Mouse (Mus musculus): ENCODE results near the gene 2610301B20Rik. TPM values are rescaled to one million over a fixed set of nuclear protein-coding genes. Genes with fewer than 3 reads are reported as not detected.
A peak's percentile ranks its signal among the peaks of the same experiment; 100 is the strongest.

2610301B20Rik gene
- polyA plus RNA-seq, 1 experiment = 13.1 TPM

DNA sequence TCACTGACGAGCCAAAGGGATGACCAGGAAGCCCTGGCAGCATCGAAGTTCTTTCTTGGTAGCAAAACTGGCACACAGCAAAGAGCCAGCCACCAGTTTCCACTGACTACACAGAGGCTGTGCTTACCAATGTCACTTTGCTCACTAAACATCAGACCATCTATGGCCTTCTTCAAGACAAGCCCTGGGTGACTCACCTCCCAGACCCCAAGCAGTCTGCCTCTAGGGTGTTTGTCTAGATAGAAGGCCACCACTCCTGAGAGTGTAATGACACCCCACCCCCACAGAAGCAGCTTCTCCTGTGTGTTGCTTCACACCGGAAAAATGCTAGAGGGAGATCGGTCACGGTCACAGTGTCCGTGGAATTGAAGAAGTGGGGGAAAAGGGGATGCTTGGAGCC lies 45.7 kb downstream of the 2610301B20Rik start:
- no peak for TF ChIP-seq GATA1 (IDR thresholded peaks at IDR 0.05; ENCODE audit: borderline replicate concordance, low read length)
- no peak for TF ChIP-seq FLI1 (IDR thresholded peaks at IDR 0.05; ENCODE audit: low read length)
- H3K4me3 ChIP-seq (replicated peaks) = no peak overlapping the region
- no peaks in the 10 kb centered on the region for H3K27me3 ChIP-seq (replicated peaks)
- H3K36me3 ChIP-seq (replicated peaks; ENCODE audit: low read length) = no peaks in the 10 kb centered on the region
- peaks cover 87% of the 10 kb centered on the region for H3K4me1 ChIP-seq
- H3K9me3 ChIP-seq = no peaks in the 10 kb centered on the region

GRCm38 (mm10) chr4:10920622-10921021 lies 46.3 kb downstream of the 2610301B20Rik start:
- Histone ChIP-seq H3K36me3 (replicated peaks; ENCODE audit: low read length) (no peaks in the 10 kb centered on the region), H3K9me3 (no peaks in the 10 kb centered on the region), H3K27me3 (replicated peaks) (no peaks in the 10 kb centered on the region), H3K4me3 (replicated peaks) (no peak overlapping the region), H3K4me1 (peaks cover 91% of the 10 kb centered on the region)
- TF ChIP-seq GATA1 (IDR thresholded peaks at IDR 0.05; ENCODE audit: borderline replicate concordance, low read length) (no peak), FLI1 (IDR thresholded peaks at IDR 0.05; ENCODE audit: low read length) (no peak)

DNA sequence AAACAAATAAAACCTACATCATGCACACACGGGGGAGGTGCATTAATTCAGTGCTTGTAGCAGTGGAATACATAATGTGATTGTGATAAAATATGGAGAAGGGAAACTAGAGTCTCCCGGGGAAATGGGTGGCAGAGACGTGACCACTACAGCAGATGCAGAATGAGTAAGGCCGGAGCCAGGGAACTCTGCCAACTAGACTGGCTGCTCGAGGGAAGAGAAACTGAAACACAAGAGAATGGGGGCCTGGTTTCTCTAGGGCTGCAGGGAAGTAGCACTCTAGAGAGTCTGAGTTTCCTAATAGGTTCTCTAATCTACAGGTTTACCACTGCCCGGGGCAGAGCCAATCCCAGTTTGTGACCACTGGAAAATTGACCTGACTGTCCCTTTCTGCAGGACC lies 48.9 kb downstream of the 2610301B20Rik start:
- Histone ChIP-seq H3K4me3 (replicated peaks) (no peak overlapping the region), H3K27me3 (replicated peaks) (no peaks in the 10 kb centered on the region), H3K9me3 (0 out of 2 replicates have a peak, but pooled peaks cover 1% of the 10 kb centered on the region), H3K4me1 (peaks cover 94% of the 10 kb centered on the region), H3K36me3 (replicated peaks; ENCODE audit: low read length) (no peaks in the 10 kb centered on the region)
- TF ChIP-seq FLI1 (IDR thresholded peaks at IDR 0.05; ENCODE audit: low read length) = no peak

GRCm38 (mm10) chr4:10924140-10924539 lies 49.8 kb downstream of the 2610301B20Rik start:
- peaks cover 93% of the 10 kb centered on the region for H3K4me1 ChIP-seq
- H3K27me3 ChIP-seq (replicated peaks) = no peaks in the 10 kb centered on the region
- H3K4me3 ChIP-seq (replicated peaks) = no peak overlapping the region
- TF ChIP-seq GATA1 (IDR thresholded peaks at IDR 0.05; ENCODE audit: borderline replicate concordance, low read length) (no peak), FLI1 (IDR thresholded peaks at IDR 0.05; ENCODE audit: low read length) (no peak)
- peaks cover 9% of the 10 kb centered on the region for H3K9me3 ChIP-seq
- H3K36me3 ChIP-seq (replicated peaks; ENCODE audit: low read length) = no peaks in the 10 kb centered on the region

DNA sequence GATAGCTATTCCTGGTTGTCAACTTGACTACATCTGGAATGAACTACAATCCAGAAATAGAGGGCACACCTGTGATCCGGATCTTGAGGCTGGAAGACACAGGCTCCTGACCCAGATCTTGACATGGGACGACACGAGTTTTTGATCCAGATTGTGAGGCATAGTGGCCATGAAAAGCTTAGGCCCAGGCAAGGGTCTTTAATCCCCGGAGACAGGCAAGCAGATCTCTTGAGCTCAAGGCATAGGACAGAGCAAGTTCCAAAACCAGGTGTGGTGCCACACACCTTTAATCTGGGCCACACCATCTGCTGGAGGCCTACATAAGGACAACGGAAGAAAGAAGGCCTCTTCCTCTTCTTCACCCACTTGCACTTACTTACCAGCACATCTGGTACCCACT lies 50.2 kb downstream of the 2610301B20Rik start:
- no peak for TF ChIP-seq FLI1 (IDR thresholded peaks at IDR 0.05; ENCODE audit: low read length)
- TF ChIP-seq GATA1 (IDR thresholded peaks at IDR 0.05; ENCODE audit: borderline replicate concordance, low read length) = no peak
- Histone ChIP-seq H3K27me3 (replicated peaks) (no peaks in the 10 kb centered on the region), H3K4me3 (replicated peaks) (no peak overlapping the region), H3K9me3 (peaks cover 9% of the 10 kb centered on the region), H3K4me1 (peaks cover 92% of the 10 kb centered on the region), H3K36me3 (replicated peaks; ENCODE audit: low read length) (no peaks in the 10 kb centered on the region)

DNA sequence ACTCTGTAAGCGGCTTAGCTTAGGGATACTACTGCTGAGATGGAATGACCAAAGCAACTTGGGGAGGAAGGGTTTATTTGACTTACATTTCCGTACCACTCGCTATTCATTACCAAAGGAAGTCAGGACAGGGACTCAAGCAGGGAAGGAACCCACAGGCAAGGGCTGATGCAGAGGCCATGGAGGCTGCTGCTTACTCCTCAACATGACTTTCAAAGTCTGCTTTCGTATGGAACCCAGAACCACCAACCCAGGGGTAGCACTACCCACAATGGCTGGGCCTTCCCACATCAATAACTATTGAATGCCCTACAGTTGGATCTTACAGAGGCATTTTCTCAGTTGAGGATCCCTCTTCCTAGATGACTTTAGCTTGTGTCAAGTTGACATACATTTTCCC lies 52.1 kb downstream of the 2610301B20Rik start:
- H3K36me3 ChIP-seq (replicated peaks; ENCODE audit: low read length) = no peaks in the 10 kb centered on the region
- peak overlapping the region; percentile 50 for H3K4me3 ChIP-seq (replicated peaks)
- peaks cover 90% of the 10 kb centered on the region for H3K4me1 ChIP-seq
- peaks cover 9% of the 10 kb centered on the region for H3K9me3 ChIP-seq
- H3K27me3 ChIP-seq (replicated peaks) = no peaks in the 10 kb centered on the region
- no peak for TF ChIP-seq FLI1 (IDR thresholded peaks at IDR 0.05; ENCODE audit: low read length)
- no peak for TF ChIP-seq GATA1 (IDR thresholded peaks at IDR 0.05; ENCODE audit: borderline replicate concordance, low read length)

DNA sequence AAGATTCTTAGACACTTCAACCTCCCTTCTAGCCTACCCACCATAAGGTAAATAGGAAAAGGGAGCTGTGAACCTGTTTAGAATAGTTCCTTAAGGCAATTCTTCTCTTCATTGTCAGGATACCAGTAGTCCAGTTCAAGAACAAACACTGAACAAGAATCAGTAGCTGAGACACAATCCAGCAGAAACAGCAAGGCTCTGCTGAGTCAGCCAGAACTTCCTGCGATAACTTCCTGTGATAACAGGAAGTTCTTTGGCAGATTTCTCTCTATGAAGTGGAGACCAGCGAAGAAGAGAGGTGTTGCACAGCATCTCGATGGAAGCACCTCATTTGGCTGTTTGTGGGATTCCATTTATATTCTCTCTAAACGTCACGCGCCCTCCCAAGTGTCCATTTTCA lies 53.9 kb downstream of the 2610301B20Rik start:
- Histone ChIP-seq H3K36me3 (replicated peaks; ENCODE audit: low read length) (no peaks in the 10 kb centered on the region), H3K4me3 (replicated peaks) (no peak overlapping the region), H3K27me3 (replicated peaks) (no peaks in the 10 kb centered on the region), H3K4me1 (peaks cover 87% of the 10 kb centered on the region), H3K9me3 (peaks cover 9% of the 10 kb centered on the region)
- TF ChIP-seq GATA1 (IDR thresholded peaks at IDR 0.05; ENCODE audit: borderline replicate concordance, low read length) (no peak), FLI1 (IDR thresholded peaks at IDR 0.05; ENCODE audit: low read length) (no peak)

DNA sequence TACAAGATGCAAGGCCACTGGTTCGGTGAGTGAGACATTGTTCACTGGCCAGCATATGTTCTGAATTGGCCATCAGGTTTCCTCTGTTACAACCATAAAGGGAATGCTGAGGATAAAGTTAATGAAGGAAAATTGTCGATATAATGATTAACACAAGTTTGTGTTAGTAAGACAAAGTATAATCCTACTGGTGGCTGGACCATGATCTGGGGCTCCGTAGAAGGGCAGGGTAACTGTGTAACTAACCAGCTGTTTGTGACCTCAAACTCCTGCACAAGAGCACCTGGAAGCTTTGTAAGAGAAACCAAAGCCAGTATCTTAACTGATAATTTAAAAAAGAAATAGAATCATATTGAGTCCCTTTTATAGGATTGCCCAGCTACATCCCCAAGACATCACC lies 55.4 kb downstream of the 2610301B20Rik start:
- Histone ChIP-seq H3K4me3 (replicated peaks) (no peak overlapping the region), H3K4me1 (peaks cover 78% of the 10 kb centered on the region), H3K36me3 (replicated peaks; ENCODE audit: low read length) (no peaks in the 10 kb centered on the region), H3K9me3 (peaks cover 9% of the 10 kb centered on the region), H3K27me3 (replicated peaks) (no peaks in the 10 kb centered on the region)
- TF ChIP-seq FLI1 (IDR thresholded peaks at IDR 0.05; ENCODE audit: low read length) = no peak
- no peak for TF ChIP-seq GATA1 (IDR thresholded peaks at IDR 0.05; ENCODE audit: borderline replicate concordance, low read length)

- Histone ChIP-seq H3K4me1 (peaks cover 67% of the 10 kb centered on the region), H3K4me3 (replicated peaks) (no peak overlapping the region), H3K9me3 (peaks cover 9% of the 10 kb centered on the region), H3K36me3 (replicated peaks; ENCODE audit: low read length) (no peaks in the 10 kb centered on the region), H3K27me3 (replicated peaks) (no peaks in the 10 kb centered on the region)
- no peak for TF ChIP-seq FLI1 (IDR thresholded peaks at IDR 0.05; ENCODE audit: low read length)
- TF ChIP-seq GATA1 (IDR thresholded peaks at IDR 0.05; ENCODE audit: borderline replicate concordance, low read length) = no peak
These were observed 56.7 kb downstream of the 2610301B20Rik start for GRCm38 (mm10) chr4:10931040-10931439.

GRCm38 (mm10) chr4:10932091-10932745 lies 57.9 kb downstream of the 2610301B20Rik start:
- Histone ChIP-seq H3K9me3 (peaks cover 9% of the 10 kb centered on the region), H3K4me3 (replicated peaks) (no peak overlapping the region), H3K4me1 (peaks cover 65% of the 10 kb centered on the region), H3K36me3 (replicated peaks; ENCODE audit: low read length) (no peaks in the 10 kb centered on the region), H3K27me3 (replicated peaks) (no peaks in the 10 kb centered on the region)
- TF ChIP-seq GATA1 (IDR thresholded peaks at IDR 0.05; ENCODE audit: borderline replicate concordance, low read length) = no peak
- TF ChIP-seq FLI1 (IDR thresholded peaks at IDR 0.05; ENCODE audit: low read length) = no peak
